Mouse (Mus musculus): ENCODE results near the gene Muc13.

Muc13 gene

GRCm38 (mm10) chr16:33793846-33794791 lies at the start of gene Muc13:
Gene Muc13, plus strand, starts transcription at chr16:33794037.
- DNase-seq = no peak

DNA sequence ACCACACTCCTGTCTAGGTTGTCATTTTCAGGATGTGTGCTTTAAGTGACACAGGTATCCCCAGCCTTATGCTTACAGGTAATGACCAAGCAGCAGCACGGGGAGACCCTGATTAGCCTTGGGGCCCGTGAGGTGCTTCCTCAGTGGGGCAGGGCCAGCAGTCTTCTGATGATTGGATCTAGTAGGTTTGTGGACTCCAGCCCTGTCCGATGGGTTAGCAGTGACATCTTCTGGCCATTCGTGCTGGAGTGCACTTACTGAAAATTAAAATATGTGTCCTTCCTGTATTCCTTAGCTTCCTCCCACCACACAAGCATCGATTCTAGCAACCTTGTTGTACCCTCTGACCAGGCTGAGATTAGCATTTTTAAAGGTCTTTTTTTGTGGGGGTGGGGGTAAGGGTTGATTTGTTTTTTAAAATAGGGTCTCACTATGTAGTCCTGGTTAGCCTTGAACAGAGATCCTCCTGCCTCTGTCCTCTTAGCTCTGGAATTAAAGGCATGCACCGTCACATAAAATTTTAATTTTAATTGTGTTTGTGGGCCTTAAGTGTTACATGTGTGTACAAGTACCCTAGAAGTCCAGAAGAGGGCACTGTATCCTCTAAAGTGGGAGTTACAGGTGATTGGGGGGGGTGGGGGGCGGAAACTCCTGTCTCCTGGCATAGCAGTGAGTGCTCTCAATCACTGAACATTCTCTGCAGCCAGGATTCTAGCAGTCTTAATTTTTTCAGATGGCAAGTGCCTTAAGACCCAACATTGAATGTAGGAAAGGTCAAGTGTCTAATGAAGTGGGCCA lies 49.0 kb upstream of the Muc13 start:
- no peak for DNase-seq

DNA sequence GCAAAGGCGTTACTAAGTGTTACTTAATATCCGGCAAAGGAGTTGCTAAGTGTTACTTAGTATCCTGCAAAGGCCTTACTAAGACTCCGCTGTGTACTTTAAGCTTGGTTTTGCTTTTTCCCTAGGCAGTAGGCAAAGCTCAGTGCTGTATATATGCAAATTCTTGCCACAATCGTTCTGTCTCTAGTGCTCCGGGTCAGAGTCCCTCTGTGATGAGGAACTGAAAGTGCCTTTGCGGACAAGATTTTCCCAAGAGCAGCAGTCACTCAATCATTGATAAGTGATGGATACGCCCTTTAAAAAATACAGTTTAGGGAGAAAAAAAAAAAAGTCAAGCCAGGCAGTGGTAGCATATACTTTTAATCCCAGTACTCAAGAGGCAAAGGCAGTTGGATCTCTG lies 48.4 kb upstream of the Muc13 start:
- DNase-seq = peak in 1 of 2 experiments; percentile 34

DNA sequence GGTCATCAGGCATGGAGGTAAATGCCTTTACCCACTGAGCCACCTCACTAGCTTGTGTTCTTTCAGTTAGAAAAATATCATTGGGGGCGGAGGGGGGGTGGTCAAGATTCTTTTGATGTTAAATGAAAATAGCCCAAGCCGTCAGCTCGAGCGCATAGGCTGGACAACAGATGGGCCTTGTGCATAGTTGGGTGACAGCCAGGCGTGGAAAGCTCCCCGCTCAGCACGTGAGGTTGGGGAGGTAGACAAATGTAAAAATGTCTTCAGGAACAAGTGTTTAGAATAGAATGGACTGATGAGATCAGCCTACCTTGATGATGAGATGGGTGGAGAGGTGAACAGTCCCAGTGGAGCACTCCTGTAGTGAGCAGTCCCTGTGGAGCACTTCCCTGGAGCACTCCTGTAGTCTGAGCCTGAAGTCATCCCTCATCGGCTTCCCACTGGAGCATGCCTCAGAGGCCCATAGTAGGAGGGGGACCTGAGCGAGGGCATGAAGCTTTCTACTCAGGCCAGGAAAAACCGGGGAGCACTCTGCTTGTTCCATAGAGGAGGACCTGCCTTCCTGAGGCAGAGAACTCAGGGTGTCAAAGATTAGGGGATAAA lies 47.7 kb upstream of the Muc13 start:
- no peak for DNase-seq

DNA sequence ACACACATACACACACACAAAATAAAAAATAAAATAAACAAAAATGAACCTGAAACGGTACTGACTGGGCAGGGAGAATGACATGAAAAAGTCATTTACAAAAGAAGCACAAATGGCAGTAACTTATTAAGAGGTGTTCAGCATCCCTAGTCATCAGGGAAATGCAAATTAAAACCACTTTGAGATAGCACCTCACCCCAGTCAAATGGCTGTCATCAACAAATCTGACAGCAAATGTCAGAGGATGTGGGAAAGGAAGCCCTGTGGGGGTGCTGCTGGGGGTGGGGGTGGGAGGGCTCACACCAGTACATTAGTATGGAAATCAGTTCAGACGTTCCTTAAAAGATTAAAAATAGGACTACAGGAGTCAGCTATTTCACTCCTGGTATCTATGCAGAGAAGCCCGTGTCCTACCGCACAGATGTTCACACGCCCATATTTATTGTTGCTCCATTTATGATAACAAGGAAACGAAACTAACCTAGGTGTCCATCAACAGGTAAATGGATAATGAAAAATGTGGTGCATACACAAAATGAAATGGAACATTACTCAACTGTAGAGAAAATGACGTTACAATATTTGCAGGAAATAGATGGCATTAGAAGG lies 46.4 kb upstream of the Muc13 start:
- no peak for DNase-seq

- no peak for DNase-seq
Measured at GRCm38 (mm10) chr16:33747994-33748393, 45.8 kb upstream of the Muc13 start.

GRCm38 (mm10) chr16:33751152-33751551 lies 42.7 kb upstream of the Muc13 start:
- peak; percentile 51 to 60 for DNase-seq

DNA sequence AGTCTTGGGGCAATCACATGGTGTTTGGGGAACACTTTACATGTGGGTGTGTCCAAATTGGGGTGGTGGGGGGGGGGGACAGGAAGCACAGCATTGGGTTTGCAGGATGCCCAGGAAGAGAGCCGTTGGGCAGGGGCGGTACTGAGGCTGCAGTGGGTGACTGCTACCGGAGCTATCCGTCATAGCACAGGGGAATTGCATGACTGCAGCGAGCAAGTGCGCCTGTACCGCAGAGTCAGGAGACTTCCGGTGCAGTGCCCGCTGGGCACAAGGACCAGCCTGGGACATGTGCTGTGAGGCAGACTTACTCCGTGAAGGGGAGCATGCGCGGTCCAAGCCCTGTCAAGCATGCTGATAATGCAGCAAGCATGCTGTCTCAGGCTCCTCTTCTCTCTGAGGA lies 42.2 kb upstream of the Muc13 start:
- DNase-seq = peak; percentile 59 to 67

DNA sequence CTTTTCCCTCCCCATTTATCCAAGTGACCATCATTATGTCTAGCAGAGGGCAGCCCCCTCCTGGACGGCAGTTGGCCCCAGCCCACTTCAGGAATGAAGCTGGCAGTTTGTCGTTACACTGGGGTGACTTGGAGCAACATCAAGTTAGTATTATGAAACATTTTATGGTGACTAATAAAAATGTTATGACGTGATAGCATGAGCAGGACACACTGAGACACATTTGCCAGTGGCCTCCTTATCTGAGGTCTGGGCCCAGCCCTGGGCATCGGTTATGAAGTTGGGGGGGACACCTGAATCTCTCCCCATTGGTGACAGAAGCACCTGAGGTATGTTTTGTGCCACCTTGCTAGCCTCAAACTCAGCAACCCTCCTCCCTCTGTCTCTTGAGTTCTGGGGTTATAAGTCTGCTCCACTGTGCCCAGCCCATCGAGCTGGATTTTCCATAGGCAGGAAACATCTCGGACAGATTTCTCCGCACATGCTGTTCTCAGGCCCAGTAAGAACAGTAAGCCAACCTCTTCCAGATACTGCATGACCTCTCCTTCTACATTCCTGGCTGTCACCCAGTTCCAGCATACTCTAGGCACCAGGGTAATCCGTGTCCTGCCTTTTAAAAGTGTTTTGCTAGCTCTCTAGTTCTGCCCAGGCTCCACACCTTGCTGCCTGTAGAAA lies 40.8 kb upstream of the Muc13 start:
- DNase-seq = peak; percentile 34 to 55

DNA sequence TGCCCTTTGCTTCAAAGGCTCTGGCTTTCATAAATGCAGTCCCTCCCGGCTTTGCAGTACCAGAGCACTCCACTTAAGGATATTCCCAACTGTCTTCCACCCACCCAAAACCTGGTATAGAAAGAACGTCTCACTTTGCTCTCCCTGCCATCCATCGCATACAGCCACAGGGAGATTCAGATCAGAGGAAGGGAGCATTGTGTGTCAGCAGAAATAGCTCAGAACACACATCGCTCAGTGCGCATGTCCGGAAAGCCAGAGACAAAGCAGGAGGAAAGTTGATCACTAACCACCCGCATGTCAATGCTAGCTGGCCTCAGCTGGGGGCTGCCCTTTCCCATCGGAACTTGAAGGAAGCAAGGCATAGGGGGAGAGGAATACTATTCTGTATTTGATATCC lies 38.5 kb upstream of the Muc13 start:
- DNase-seq = no peak

- DNase-seq = peak; percentile 41 to 42
Measured at GRCm38 (mm10) chr16:33755961-33756360, 37.9 kb upstream of the Muc13 start.

GRCm38 (mm10) chr16:33756396-33756795 lies 37.4 kb upstream of the Muc13 start:
- no peak for DNase-seq

GRCm38 (mm10) chr16:33759207-33759606 lies 34.6 kb upstream of the Muc13 start:
- no peak for DNase-seq

DNA sequence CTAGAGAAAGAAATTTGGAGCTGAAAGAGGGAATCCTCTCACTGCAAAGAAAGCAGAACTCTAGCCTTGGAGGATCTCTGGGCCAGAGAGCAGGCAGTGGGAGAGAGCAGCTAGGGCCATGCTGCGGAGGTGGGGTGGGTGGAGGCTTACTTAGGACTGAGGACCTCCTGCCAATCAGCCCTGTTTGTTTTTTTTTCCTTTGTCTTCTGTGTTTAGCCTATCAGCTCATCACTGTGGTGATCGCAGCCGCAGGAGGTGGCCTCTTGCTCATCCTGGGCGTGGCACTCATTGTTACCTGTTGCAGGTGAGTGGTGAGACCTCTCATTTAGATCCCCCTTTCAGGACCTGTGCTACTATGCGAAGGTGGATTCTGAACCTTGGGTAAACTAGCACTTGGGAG lies 33.3 kb upstream of the Muc13 start:
- no peak for DNase-seq

GRCm38 (mm10) chr16:33760996-33761395 lies 32.8 kb upstream of the Muc13 start:
- DNase-seq = no peak

DNA sequence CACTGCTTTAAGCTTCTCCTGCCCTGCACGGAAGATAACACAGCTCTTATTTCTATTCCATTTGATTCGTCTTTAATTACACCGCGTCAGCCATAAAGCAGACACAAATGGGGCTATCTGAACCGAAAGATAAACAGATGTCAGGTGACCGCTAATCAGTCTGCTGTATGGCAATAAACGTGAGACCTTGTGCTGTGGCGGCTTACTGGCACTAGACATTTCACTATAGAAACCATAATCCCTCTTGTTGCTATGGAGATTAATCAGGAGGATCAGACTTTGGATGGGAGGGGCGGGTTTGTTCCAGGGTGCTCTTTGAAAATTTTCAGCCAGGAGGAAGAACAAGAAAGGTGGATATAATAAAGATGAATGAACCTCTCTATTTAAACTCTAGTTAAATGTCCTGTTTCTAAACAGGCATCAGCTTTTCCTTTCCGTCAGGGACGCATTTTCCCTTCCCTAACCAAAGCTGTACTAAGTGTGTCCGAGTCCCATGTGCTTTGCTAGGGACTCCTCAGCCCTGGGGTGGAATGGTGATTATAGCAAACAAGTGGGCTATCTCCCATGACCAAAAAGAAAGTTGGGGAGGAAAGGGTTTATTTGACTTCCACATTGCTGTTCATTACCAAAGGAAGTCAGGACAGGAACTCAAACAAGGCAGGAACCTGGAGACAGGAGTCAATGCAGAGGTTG lies 29.2 kb upstream of the Muc13 start:
- DNase-seq = no peak

GRCm38 (mm10) chr16:33765477-33765876 lies 28.4 kb upstream of the Muc13 start:
- DNase-seq = no peak

DNA sequence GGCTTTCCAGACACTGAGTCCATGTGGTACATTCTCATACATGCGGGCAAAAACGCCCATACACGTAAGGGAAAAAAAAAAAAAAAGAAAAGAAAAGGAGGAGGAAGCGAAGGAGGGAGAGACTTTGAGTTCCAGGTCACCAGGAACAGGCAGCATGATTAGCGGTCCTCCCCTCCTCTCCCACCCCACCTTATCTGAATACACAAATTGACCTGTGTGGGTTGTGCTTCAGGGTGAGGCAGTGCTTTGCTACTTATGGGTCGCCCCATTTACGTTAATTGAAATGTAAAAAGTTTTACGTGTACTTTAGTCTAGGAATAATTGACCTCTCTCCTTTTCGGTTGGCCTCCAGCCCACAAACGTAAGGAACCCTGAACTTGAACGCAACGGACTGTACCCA lies 27.5 kb upstream of the Muc13 start:
- DNase-seq = no peak

DNA sequence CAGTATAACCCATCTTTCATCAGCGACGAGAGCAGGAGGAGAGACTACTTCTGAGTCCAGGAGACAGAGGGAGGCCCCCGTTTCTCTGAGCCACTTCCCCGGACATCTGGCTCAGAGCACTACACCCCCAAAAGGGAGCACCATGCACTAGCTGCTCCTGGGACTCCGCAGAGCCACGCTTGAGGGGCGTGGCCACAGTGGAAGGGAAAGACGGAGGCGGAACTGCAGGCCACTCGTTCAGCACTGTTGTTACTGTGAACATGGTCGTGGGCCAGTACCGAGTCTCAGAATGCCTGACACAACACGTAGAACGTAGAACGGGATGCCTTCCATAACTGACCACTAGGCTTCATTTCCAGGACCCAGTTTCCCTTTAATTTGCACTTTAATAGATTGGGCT lies 27.1 kb upstream of the Muc13 start:
- DNase-seq = no peak

DNA sequence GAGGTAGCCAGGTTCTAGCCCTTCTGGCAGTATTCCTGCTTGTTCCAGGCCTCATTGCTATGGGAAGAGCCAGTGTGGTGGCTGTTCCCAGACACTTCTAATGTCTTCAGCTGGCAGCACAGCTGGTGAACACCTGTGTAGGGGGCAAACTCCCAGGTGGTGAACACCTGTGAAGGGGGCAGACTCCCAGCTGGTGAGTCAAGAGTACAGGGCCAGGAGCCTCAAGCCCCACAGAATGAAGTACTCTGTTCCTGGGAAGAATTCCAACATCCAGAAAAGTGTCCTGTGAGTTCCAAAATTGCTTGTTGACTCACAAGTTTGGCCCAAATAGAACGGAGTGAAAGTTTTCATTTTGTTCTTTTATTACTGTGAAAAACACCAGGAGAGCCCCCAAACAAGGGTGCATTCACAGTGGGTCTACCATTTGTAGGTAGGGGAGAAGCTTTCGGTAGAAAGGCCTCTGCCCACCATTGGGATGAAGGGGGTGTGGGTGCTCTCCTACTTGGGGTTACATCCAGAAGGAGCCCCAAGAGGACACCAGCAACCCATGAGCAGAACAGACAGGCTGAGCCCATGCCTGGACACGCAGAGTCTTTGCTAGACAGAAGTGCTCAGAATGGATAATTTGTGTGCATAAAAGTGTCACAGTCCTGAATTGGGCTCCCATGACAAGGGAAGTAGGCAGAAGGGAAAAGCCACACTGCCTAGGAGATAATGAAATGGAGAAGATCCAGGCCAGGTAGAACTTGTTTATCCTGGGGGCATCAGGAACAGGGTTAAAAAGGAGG lies 25.2 kb upstream of the Muc13 start:
- no peak for DNase-seq

GRCm38 (mm10) chr16:33769848-33770247 lies 24.0 kb upstream of the Muc13 start:
- no peak for DNase-seq

All from lung, adult 18-20 months (tissue).